Mouse (Mus musculus) spleen, adult 2 months (tissue): ENCODE results near the gene Kirrel3.

Experiments used
- CTCF ChIP-seq: fragments of 200-500 bp; IDR thresholded peaks from 2 replicates; pipeline ENCODE4 v1.5.1; 2011; ENCODE audit warnings: mild to moderate bottlenecking, inconsistent platforms; ENCODE audit not compliant: insufficient read depth, insufficient read length, insufficient replicate concordance; ENCODE audit errors: extremely low read depth
- POLR2A ChIP-seq: fragments of 200-500 bp; IDR thresholded peaks from 2 replicates; pipeline ENCODE4 v1.6.1; 2011; ENCODE audit warnings: low read depth, low read length, inconsistent platforms

- TF ChIP-seq CTCF (no peak), POLR2A (no peak)
These were observed 253.7 kb downstream of the Kirrel3 start for GRCm38 (mm10) chr9:34739431-34739830.
